Mouse (Mus musculus) Patski (cell line): ENCODE data around the gene 4933428G20Rik. TPM values are rescaled to one million over a fixed set of nuclear protein-coding genes. Genes with fewer than 3 reads are reported as not detected.

ENCODE experiments used
- ATAC-seq: fragments of 100-300 bp; one replicate; pipeline ENCODE4 v1.8.0; 2021
- CTCF ChIA-PET: fragments of 350-600 bp; sonication (Branson Sonifier 250); formaldehyde crosslinking; loops from one replicate; lab custom pipeline; 2022; ENCODE audit warnings: inconsistent platforms; lab: Charles Lee
- POLR2A ChIA-PET: fragments of 350-600 bp; sonication (Branson Sonifier 250); formaldehyde crosslinking; loops from one replicate; lab custom pipeline; 2022; ENCODE audit warnings: antibody characterized with exemption, inconsistent platforms; lab: Charles Lee
- DNase-seq: peaks from one replicate; pipeline ENCODE4 v3.0.0-alpha.2; 2011; ENCODE audit warnings: low read depth, low spot score
- H3K27me3 ChIP-seq: fragments of 371-371 bp; one replicate; pipeline ENCODE4 v1.5.1; 2021
- CTCF ChIP-seq: fragments of 100-300 bp; IDR thresholded peaks from one replicate; pipeline ENCODE4 v1.5.1; 2021
- in situ Hi-C: fragments of 300-500 bp; cut with MboI; formaldehyde crosslinking; loops from 3 replicates; pipeline ENCODE4 v1.11.1; 2018; ENCODE audit warnings: low pct_unique_long_range_greater_than_20kb, mixed read lengths
- polyA plus RNA-seq: library from polyadenylated mRNA; unstranded; gene quantifications from one replicate; pipeline ENCODE4 v1.2.3, GENCODE M21; 2021

4933428G20Rik gene
- polyA plus RNA-seq, 1 experiment from 2014 or later, result 0.17 TPM

GRCm38 (mm10) chr11:97532950-97533582, 32.9 kb upstream of the 4933428G20Rik start:
- CTCF ChIA-PET, result interaction anchor here (0.6 to 2.8 kb wide), 8 partner anchors 8 to 86 kb away, joined by 3 to 17 read pairs (median 8); partner anchors contain the start of gene Srcin1
- ATAC-seq, result no peak

GRCm38 (mm10) chr11:97532354-97532753, 32.2 kb upstream of the 4933428G20Rik start:
- CTCF ChIA-PET, result interaction anchor here (0.8 to 2.8 kb wide), 17 partner anchors 9 to 136 kb away, joined by 3 to 17 read pairs (median 6); partner anchors contain the start of gene Srcin1
- TF ChIP-seq CTCF, result no peak
- ATAC-seq, result no peak
- POLR2A ChIA-PET, result interaction anchor here (0.8 kb wide), 1 partner anchor 44 kb away, joined by 3 read pairs; the partner anchor contains the start of gene Srcin1
- DNase-seq, result no peak
- in situ Hi-C loops, result no loop called here
- H3K27me3 ChIP-seq, result peaks cover 27% of the 10 kb centered on the region

More at GRCm38 (mm10) chr11:97532950-97533582, 32.9 kb upstream of the 4933428G20Rik start:
- in situ Hi-C loops, result no loop called here
- peaks cover 30% of the 10 kb centered on the region for H3K27me3 ChIP-seq
- no peak for TF ChIP-seq CTCF
- POLR2A ChIA-PET, result no interaction called here
- no peak for DNase-seq

- peak; percentile 100 for TF ChIP-seq CTCF
- in situ Hi-C loops, result no loop called here
- ChIA-PET POLR2A (interaction anchor here (0.6 to 0.8 kb wide), 2 partner anchors 45 to 226 kb away, joined by 3 read pairs; partner anchors contain the start of gene Srcin1), CTCF (interaction anchor here (0.7 to 2.8 kb wide), 20 partner anchors 9 to 135 kb away, joined by 3 to 17 read pairs (median 6); partner anchors contain the start of gene Srcin1)
- H3K27me3 ChIP-seq, result peaks cover 23% of the 10 kb centered on the region
- DNase-seq, result no peak
- ATAC-seq, result peak; percentile 42
Measured at GRCm38 (mm10) chr11:97531381-97532260, 31.5 kb upstream of the 4933428G20Rik start.

- CTCF ChIA-PET, result interaction anchor here (0.7 to 2.8 kb wide), 19 partner anchors 8 to 134 kb away, joined by 3 to 17 read pairs (median 6); partner anchors contain the start of gene Srcin1
- in situ Hi-C loops, result no loop called here
- TF ChIP-seq CTCF, result no peak
- DNase-seq, result no peak
- ATAC-seq, result no peak
- POLR2A ChIA-PET, result no interaction called here
- H3K27me3 ChIP-seq, result peaks cover 21% of the 10 kb centered on the region
Measured at GRCm38 (mm10) chr11:97530961-97531360, 30.8 kb upstream of the 4933428G20Rik start.

- ChIA-PET CTCF (interaction anchor here (1.2 kb wide), 1 partner anchor 9 kb away, joined by 3 read pairs; no protein-coding TSS in a partner anchor), POLR2A (interaction anchor here (0.6 kb wide), 1 partner anchor 28 kb away, joined by 4 read pairs; no protein-coding TSS in a partner anchor)
- DNase-seq (no peak), ATAC-seq (no peak)
- TF ChIP-seq CTCF, result no peak
- peaks cover 15% of the 10 kb centered on the region for H3K27me3 ChIP-seq
- in situ Hi-C loops, result no loop called here
Measured at GRCm38 (mm10) chr11:97530069-97530468, 29.9 kb upstream of the 4933428G20Rik start.

GRCm38 (mm10) chr11:97528282-97528808, 28.2 kb upstream of the 4933428G20Rik start:
- in situ Hi-C loops, result loop anchor here (5.0 kb wide), 1 partner anchor 94 kb away; no protein-coding TSS in a partner anchor
- POLR2A ChIA-PET, result no interaction called here
- no peak for TF ChIP-seq CTCF
- no peak for ATAC-seq
- DNase-seq, result no peak
- CTCF ChIA-PET, result no interaction called here
- H3K27me3 ChIP-seq, result peaks cover 12% of the 10 kb centered on the region

- ATAC-seq (no peak), DNase-seq (no peak)
- in situ Hi-C loops, result loop anchor here (5.0 kb wide), 1 partner anchor 97 kb away; no protein-coding TSS in a partner anchor
- ChIA-PET CTCF (no interaction called here), POLR2A (interaction anchor here (0.7 kb wide), 1 partner anchor 221 kb away, joined by 3 read pairs; no protein-coding TSS in a partner anchor)
- peaks cover 7% of the 10 kb centered on the region for H3K27me3 ChIP-seq
- TF ChIP-seq CTCF, result no peak
Measured at GRCm38 (mm10) chr11:97525313-97525712, 25.2 kb upstream of the 4933428G20Rik start.

GRCm38 (mm10) chr11:97524306-97524705, 24.2 kb upstream of the 4933428G20Rik start:
- TF ChIP-seq CTCF, result no peak
- no peak for ATAC-seq
- H3K27me3 ChIP-seq, result peaks cover 7% of the 10 kb centered on the region
- ChIA-PET POLR2A (no interaction called here), CTCF (interaction anchor here (0.9 kb wide), 1 partner anchor 96 kb away, joined by 3 read pairs; no protein-coding TSS in a partner anchor)
- in situ Hi-C loops, result no loop called here
- DNase-seq, result no peak

GRCm38 (mm10) chr11:97523827-97524261, 23.7 kb upstream of the 4933428G20Rik start:
- in situ Hi-C loops, result no loop called here
- no peak for TF ChIP-seq CTCF
- POLR2A ChIA-PET, result no interaction called here
- ATAC-seq, result no peak
- DNase-seq, result no peak
- CTCF ChIA-PET, result interaction anchor here (0.9 to 1.6 kb wide), 2 partner anchors 8 to 96 kb away, joined by 3 to 8 read pairs; no protein-coding TSS in a partner anchor
- peaks cover 7% of the 10 kb centered on the region for H3K27me3 ChIP-seq
